Mouse (Mus musculus) ovary, postnatal 36 days (tissue): ENCODE data around the gene Nkg7.
"Not testable (repeated sequence)": the region's sequence is repeated elsewhere in the genome, so short reads cannot be mapped to it uniquely, and the experiment has no call there.

Experiments
- DNase-seq: peaks from one replicate; pipeline ENCODE4 v3.0.0; 2022; ENCODE audit warnings: low spot score, mixed read lengths

Nkg7 gene

GRCm38 (mm10) chr7:43436341-43437255 is at the start of gene Nkg7:
Gene Nkg7, plus strand, starts transcription at chr7:43437073.
- DNase-seq: no peak

- no peak for DNase-seq
Observed at GRCm38 (mm10) chr7:43392349-43393121, 44.3 kb upstream of the Nkg7 start.

GRCm38 (mm10) chr7:43399501-43399900 is 37.4 kb upstream of the Nkg7 start:
- DNase-seq: no peak

GRCm38 (mm10) chr7:43402718-43403117 is 34.2 kb upstream of the Nkg7 start:
- no peak for DNase-seq

GRCm38 (mm10) chr7:43407573-43407972 is 29.3 kb upstream of the Nkg7 start:
- DNase-seq: no peak

GRCm38 (mm10) chr7:43408131-43408553 is 28.7 kb upstream of the Nkg7 start, which contains the start of gene Siglecg:
Gene Siglecg, plus strand, starts transcription at chr7:43408204.
- no peak for DNase-seq

GRCm38 (mm10) chr7:43409084-43409483 is 27.8 kb upstream of the Nkg7 start:
- DNase-seq: no peak

GRCm38 (mm10) chr7:43411724-43412123 is 25.1 kb upstream of the Nkg7 start:
- DNase-seq: not testable (repeated sequence)

- DNase-seq: no peak
Observed at GRCm38 (mm10) chr7:43417298-43417697, 19.6 kb upstream of the Nkg7 start.

GRCm38 (mm10) chr7:43422995-43423617 is 13.8 kb upstream of the Nkg7 start:
- DNase-seq: peak; percentile 81

GRCm38 (mm10) chr7:43423991-43424625 is 12.8 kb upstream of the Nkg7 start:
- no peak for DNase-seq

GRCm38 (mm10) chr7:43427406-43427805 is 9.5 kb upstream of the Nkg7 start, which contains the start of gene Lim2:
Gene Lim2, plus strand, starts transcription at chr7:43427670.
- DNase-seq: no peak

- no peak for DNase-seq
Observed at GRCm38 (mm10) chr7:43429500-43429899, 7.4 kb upstream of the Nkg7 start.

GRCm38 (mm10) chr7:43432891-43433290 is 4.0 kb upstream of the Nkg7 start:
- DNase-seq: no peak

- no peak for DNase-seq
Observed at GRCm38 (mm10) chr7:43434676-43435075, 2.2 kb upstream of the Nkg7 start.

GRCm38 (mm10) chr7:43438611-43439010 is 1.7 kb downstream of the Nkg7 start:
- no peak for DNase-seq

GRCm38 (mm10) chr7:43440482-43440881 is 3.6 kb downstream of the Nkg7 start, which contains the start of gene Cldnd2:
Gene Cldnd2, plus strand, starts transcription at chr7:43440782.
- no peak for DNase-seq

GRCm38 (mm10) chr7:43441071-43441470 is 4.2 kb downstream of the Nkg7 start:
- DNase-seq: no peak

GRCm38 (mm10) chr7:43442684-43443083 is 5.8 kb downstream of the Nkg7 start:
- no peak for DNase-seq

GRCm38 (mm10) chr7:43443126-43443916 is 6.4 kb downstream of the Nkg7 start:
- DNase-seq: peak; percentile 78

GRCm38 (mm10) chr7:43443917-43444293 is 7.0 kb downstream of the Nkg7 start, which contains the start of the genes Etfb and Gm45233:
Gene Etfb, plus strand, starts transcription at chr7:43444083.
Gene Gm45233, plus strand, starts transcription at chr7:43444128.
- peak; percentile 92 for DNase-seq
